Mouse (Mus musculus): ENCODE results near the gene Amhr2. TPM values are rescaled to one million over a fixed set of nuclear protein-coding genes. Genes with fewer than 3 reads are reported as not detected.

Gene Amhr2
- polyA plus RNA-seq, 1 experiment from 2014 or later = 0.58 TPM

- H3K27ac ChIP-seq (ENCODE audit: low read length) = no peak overlapping the region
- peaks cover 8% of the 10 kb centered on the region for H3K4me1 ChIP-seq (replicated peaks; ENCODE audit: control insufficient read depth, insufficient read depth, low read length)
- H3K9me3 ChIP-seq (ENCODE audit: control insufficient read depth, low read length) = no peaks in the 10 kb centered on the region; the same call in 1 of the 2 replicates
- H3K27me3 ChIP-seq (replicated peaks; ENCODE audit: control insufficient read depth, insufficient read depth, low read length) = no peaks in the 10 kb centered on the region
- no peak overlapping the region for H3K9ac ChIP-seq (replicated peaks; ENCODE audit: low read depth, low read length)
- no peak overlapping the region for H3K4me3 ChIP-seq (replicated peaks; ENCODE audit: low read length)
- H3K36me3 ChIP-seq (ENCODE audit: control insufficient read depth, insufficient read depth) = no peaks in the 10 kb centered on the region
- no peak for ATAC-seq
- no peak overlapping the region for H3K4me2 ChIP-seq (ENCODE audit: low read length)
Measured at GRCm38 (mm10) chr15:102463666-102464065, 18.5 kb downstream of the Amhr2 start.

DNA sequence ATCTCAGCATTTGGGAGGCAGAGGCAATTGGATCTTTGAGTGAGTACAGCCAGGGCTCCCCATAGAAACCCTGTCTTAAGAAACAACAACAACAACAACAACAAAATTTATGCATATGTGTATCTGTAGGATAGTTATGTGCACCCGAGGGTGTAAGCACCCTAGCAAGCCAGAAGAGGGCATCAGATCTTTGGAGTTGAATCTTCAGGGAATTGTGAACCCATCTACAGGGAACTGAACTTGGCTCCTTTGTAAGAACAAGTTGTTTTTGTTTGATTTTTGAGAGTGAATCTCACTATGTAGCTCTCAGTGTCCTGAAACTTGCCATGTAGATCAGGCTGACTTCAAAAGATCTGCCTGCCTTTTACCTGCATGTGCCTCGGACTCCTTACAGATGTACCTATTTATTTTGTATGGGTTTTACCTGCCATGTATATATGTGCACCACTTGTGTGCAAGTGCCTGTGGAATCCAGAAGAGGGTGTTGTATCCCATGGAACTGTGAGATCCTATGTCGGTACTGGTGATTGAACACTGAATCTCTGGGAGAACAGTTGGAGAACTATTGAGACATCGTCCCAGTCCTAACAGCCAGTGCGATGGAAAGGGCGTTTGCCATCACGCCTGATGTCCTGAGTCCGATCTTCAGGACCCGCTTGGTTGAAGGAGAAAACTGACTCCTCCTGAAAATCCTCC lies 23.7 kb downstream of the Amhr2 start:
- H3K4me2 ChIP-seq (ENCODE audit: low read length) = no peak overlapping the region
- no peaks in the 10 kb centered on the region; the same call in 1 of the 2 replicates for H3K9me3 ChIP-seq (ENCODE audit: control insufficient read depth, low read length)
- ATAC-seq = no peak
- H3K36me3 ChIP-seq (ENCODE audit: control insufficient read depth, insufficient read depth) = no peaks in the 10 kb centered on the region
- H3K9ac ChIP-seq (replicated peaks; ENCODE audit: low read depth, low read length) = no peak overlapping the region
- no peak overlapping the region for H3K4me3 ChIP-seq (replicated peaks; ENCODE audit: low read length)
- WGBS = 95% methylated on average over 9 of the region's 9 CpGs
- peaks cover 9% of the 10 kb centered on the region for H3K4me1 ChIP-seq (replicated peaks; ENCODE audit: control insufficient read depth, insufficient read depth, low read length)
- H3K27ac ChIP-seq (ENCODE audit: low read length) = no peak overlapping the region
- H3K27me3 ChIP-seq (replicated peaks; ENCODE audit: control insufficient read depth, insufficient read depth, low read length) = no peaks in the 10 kb centered on the region

DNA sequence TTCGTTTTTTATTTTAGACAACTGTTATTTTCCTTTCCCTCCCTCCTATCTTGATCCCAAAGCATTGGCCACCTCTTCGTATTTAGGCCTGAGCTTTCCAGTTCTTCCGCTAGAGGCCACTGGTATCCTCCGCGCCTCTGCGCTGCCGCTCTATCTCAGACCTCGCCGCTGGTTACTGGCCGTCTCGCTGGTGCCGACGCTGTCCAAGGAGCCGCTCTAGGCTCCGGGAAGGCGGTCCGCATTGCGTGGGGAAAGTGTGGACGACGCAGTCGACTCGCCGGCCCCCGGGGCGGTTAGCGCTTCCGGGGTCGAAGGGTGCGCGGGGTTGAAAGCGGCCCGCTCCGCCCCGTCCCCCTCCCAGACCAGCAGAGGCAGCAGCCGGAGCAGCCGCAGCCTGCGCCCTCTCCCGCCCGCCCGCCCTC lies 25.0 kb downstream of the Amhr2 start, which contains the start of gene Pcbp2:
Gene Pcbp2, plus strand, starts transcription at position 357 of the 422 bp plus-strand sequence.
- Histone ChIP-seq H3K9me3 (ENCODE audit: control insufficient read depth, low read length) (no peaks in the 10 kb centered on the region; the same call in 1 of the 2 replicates), H3K9ac (replicated peaks; ENCODE audit: low read depth, low read length) (peak within 1 kb of the TSS; percentile 85), H3K36me3 (ENCODE audit: control insufficient read depth, insufficient read depth) (peaks cover 11% of the 10 kb centered on the region), H3K27me3 (replicated peaks; ENCODE audit: control insufficient read depth, insufficient read depth, low read length) (no peaks in the 10 kb centered on the region), H3K4me1 (replicated peaks; ENCODE audit: control insufficient read depth, insufficient read depth, low read length) (peaks cover 9% of the 10 kb centered on the region), H3K27ac (ENCODE audit: low read length) (peak within 1 kb of the TSS; percentile 93), H3K4me2 (ENCODE audit: low read length) (peak within 1 kb of the TSS; percentile 82), H3K4me3 (replicated peaks; ENCODE audit: low read length) (peak within 1 kb of the TSS; percentile 77)
- ATAC-seq = peak; percentile 99
- WGBS = under 1% methylated on average over 36 of the region's 40 CpGs

- Histone ChIP-seq H3K4me3 (replicated peaks; ENCODE audit: low read length) (peak overlapping the region; percentile 77), H3K4me1 (replicated peaks; ENCODE audit: control insufficient read depth, insufficient read depth, low read length) (peaks cover 9% of the 10 kb centered on the region), H3K36me3 (ENCODE audit: control insufficient read depth, insufficient read depth) (peaks cover 16% of the 10 kb centered on the region), H3K9me3 (ENCODE audit: control insufficient read depth, low read length) (no peaks in the 10 kb centered on the region; the same call in 1 of the 2 replicates), H3K9ac (replicated peaks; ENCODE audit: low read depth, low read length) (peak overlapping the region; percentile 85), H3K4me2 (ENCODE audit: low read length) (peak overlapping the region; percentile 82), H3K27me3 (replicated peaks; ENCODE audit: control insufficient read depth, insufficient read depth, low read length) (no peaks in the 10 kb centered on the region), H3K27ac (ENCODE audit: low read length) (peak overlapping the region; percentile 93)
- peak; percentile 76 for ATAC-seq
- WGBS = under 1% methylated on average over 44 of the region's 67 CpGs
Measured at GRCm38 (mm10) chr15:102470605-102471294, 25.6 kb downstream of the Amhr2 start.

GRCm38 (mm10) chr15:102471295-102471645 lies 26.1 kb downstream of the Amhr2 start:
- Histone ChIP-seq H3K27me3 (replicated peaks; ENCODE audit: control insufficient read depth, insufficient read depth, low read length) (no peaks in the 10 kb centered on the region), H3K9ac (replicated peaks; ENCODE audit: low read depth, low read length) (peak overlapping the region; percentile 85), H3K4me3 (replicated peaks; ENCODE audit: low read length) (peak overlapping the region; percentile 77), H3K36me3 (ENCODE audit: control insufficient read depth, insufficient read depth) (peaks cover 18% of the 10 kb centered on the region), H3K4me2 (ENCODE audit: low read length) (peak overlapping the region; percentile 82), H3K9me3 (ENCODE audit: control insufficient read depth, low read length) (no peaks in the 10 kb centered on the region; the same call in 1 of the 2 replicates), H3K4me1 (replicated peaks; ENCODE audit: control insufficient read depth, insufficient read depth, low read length) (peaks cover 9% of the 10 kb centered on the region), H3K27ac (ENCODE audit: low read length) (peak overlapping the region; percentile 93)
- ATAC-seq = no peak
- WGBS = 1% methylated on average over 10 of the region's 10 CpGs

GRCm38 (mm10) chr15:102471727-102472126 lies 26.6 kb downstream of the Amhr2 start:
- Histone ChIP-seq H3K4me3 (replicated peaks; ENCODE audit: low read length) (peak overlapping the region; percentile 18), H3K27ac (ENCODE audit: low read length) (no peak overlapping the region), H3K27me3 (replicated peaks; ENCODE audit: control insufficient read depth, insufficient read depth, low read length) (no peaks in the 10 kb centered on the region), H3K9ac (replicated peaks; ENCODE audit: low read depth, low read length) (peak overlapping the region; percentile 6; the same call in 1 of the 2 replicates), H3K36me3 (ENCODE audit: control insufficient read depth, insufficient read depth) (peaks cover 20% of the 10 kb centered on the region), H3K4me1 (replicated peaks; ENCODE audit: control insufficient read depth, insufficient read depth, low read length) (peaks cover 9% of the 10 kb centered on the region), H3K9me3 (ENCODE audit: control insufficient read depth, low read length) (no peaks in the 10 kb centered on the region; the same call in 1 of the 2 replicates), H3K4me2 (ENCODE audit: low read length) (peak overlapping the region; percentile 82)
- no peak for ATAC-seq

GRCm38 (mm10) chr15:102473246-102473645 lies 28.1 kb downstream of the Amhr2 start:
- Histone ChIP-seq H3K27ac (ENCODE audit: low read length) (no peak overlapping the region), H3K4me3 (replicated peaks; ENCODE audit: low read length) (no peak overlapping the region), H3K27me3 (replicated peaks; ENCODE audit: control insufficient read depth, insufficient read depth, low read length) (no peaks in the 10 kb centered on the region), H3K4me1 (replicated peaks; ENCODE audit: control insufficient read depth, insufficient read depth, low read length) (peaks cover 9% of the 10 kb centered on the region), H3K9ac (replicated peaks; ENCODE audit: low read depth, low read length) (no peak overlapping the region), H3K9me3 (ENCODE audit: control insufficient read depth, low read length) (no peaks in the 10 kb centered on the region; the same call in 1 of the 2 replicates), H3K36me3 (ENCODE audit: control insufficient read depth, insufficient read depth) (peaks cover 28% of the 10 kb centered on the region), H3K4me2 (ENCODE audit: low read length) (no peak overlapping the region)
- WGBS = 73% methylated on average over 2 of the region's 2 CpGs
- ATAC-seq = no peak

DNA sequence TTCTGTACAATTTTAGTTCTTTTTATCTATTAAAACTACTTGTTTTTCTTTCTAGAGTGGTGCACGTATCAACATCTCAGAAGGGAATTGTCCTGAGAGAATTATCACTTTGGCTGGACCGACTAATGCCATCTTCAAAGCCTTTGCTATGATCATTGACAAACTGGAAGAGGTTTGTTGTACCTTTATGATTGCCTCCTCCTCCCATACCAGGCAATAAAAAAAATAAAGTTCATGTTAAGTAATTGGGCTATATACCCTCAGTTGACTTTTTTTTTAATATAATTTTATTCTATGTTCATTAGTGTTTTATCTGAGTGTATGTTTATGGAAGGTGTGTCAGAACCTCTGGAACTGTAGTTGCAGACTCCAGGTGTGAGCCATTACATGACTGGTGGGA lies 29.4 kb downstream of the Amhr2 start:
- Histone ChIP-seq H3K9me3 (ENCODE audit: control insufficient read depth, low read length) (no peaks in the 10 kb centered on the region), H3K36me3 (ENCODE audit: control insufficient read depth, insufficient read depth) (peaks cover 33% of the 10 kb centered on the region), H3K4me1 (replicated peaks; ENCODE audit: control insufficient read depth, insufficient read depth, low read length) (peaks cover 9% of the 10 kb centered on the region), H3K27me3 (replicated peaks; ENCODE audit: control insufficient read depth, insufficient read depth, low read length) (no peaks in the 10 kb centered on the region), H3K27ac (ENCODE audit: low read length) (no peak overlapping the region), H3K9ac (replicated peaks; ENCODE audit: low read depth, low read length) (no peak overlapping the region), H3K4me3 (replicated peaks; ENCODE audit: low read length) (no peak overlapping the region), H3K4me2 (ENCODE audit: low read length) (no peak overlapping the region)
- ATAC-seq = no peak
- 93% methylated on average over 2 of the region's 2 CpGs for WGBS

DNA sequence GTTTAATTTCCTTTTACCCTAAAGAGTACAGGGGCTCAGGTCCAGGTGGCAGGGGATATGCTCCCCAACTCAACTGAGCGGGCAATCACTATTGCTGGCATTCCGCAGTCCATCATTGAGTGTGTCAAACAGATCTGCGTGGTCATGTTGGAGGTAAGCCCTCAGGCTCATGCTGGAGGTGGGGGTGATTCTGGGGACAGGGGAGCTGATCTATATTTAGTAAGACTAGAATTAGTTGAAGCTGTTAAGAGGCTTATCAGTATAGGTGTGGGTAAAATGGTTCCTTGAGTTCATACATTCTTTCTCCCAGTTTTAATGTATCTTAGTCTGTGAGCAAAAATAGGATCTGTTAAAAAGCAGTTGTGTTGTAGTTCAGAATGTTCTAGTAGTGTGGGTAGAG lies 38.0 kb downstream of the Amhr2 start:
- no peak overlapping the region for H3K9ac ChIP-seq (replicated peaks; ENCODE audit: low read depth, low read length)
- H3K4me2 ChIP-seq (ENCODE audit: low read length) = no peak overlapping the region
- no peaks in the 10 kb centered on the region for H3K9me3 ChIP-seq (ENCODE audit: control insufficient read depth, low read length)
- no peaks in the 10 kb centered on the region for H3K4me1 ChIP-seq (replicated peaks; ENCODE audit: control insufficient read depth, insufficient read depth, low read length)
- no peaks in the 10 kb centered on the region for H3K27me3 ChIP-seq (replicated peaks; ENCODE audit: control insufficient read depth, insufficient read depth, low read length)
- whole genome bisulfite sequencing = 96% methylated on average over 3 of the region's 3 CpGs
- H3K36me3 ChIP-seq (ENCODE audit: control insufficient read depth, insufficient read depth) = peaks cover 34% of the 10 kb centered on the region
- ATAC-seq = no peak
- no peak overlapping the region for H3K27ac ChIP-seq (ENCODE audit: low read length)
- H3K4me3 ChIP-seq (replicated peaks; ENCODE audit: low read length) = no peak overlapping the region

All from forebrain, embryonic 16.5 days (tissue).